Mouse (Mus musculus) lung, postnatal 0 days (tissue): ENCODE results near the gene Rbm46. TPM values are rescaled to one million over a fixed set of nuclear protein-coding genes. Genes with fewer than 3 reads are reported as not detected.

Source experiments
- ATAC-seq: fragments of 200-750 bp; cut with Nextera tagmentation; 2 replicates; pipeline ENCODE4 v1.8.0; 2017; ENCODE audit warnings: moderate library complexity
- DNase-seq: peaks from one replicate; pipeline ENCODE4 v3.0.0-alpha.2; 2016; ENCODE audit warnings: low spot score
- H3K27ac ChIP-seq: fragments of 300-500 bp; sonication (generic); 2 replicates; pipeline ENCODE4 v1.5.1; 2014; ENCODE audit warnings: antibody characterized with exemption, mild to moderate bottlenecking, low read length, mixed read lengths
- H3K27me3 ChIP-seq: fragments of 300-500 bp; sonication (generic); replicated peaks from 2 replicates; pipeline ENCODE4 v1.6.1; 2014; ENCODE audit warnings: low read length, mixed read lengths; ENCODE audit not compliant: insufficient read depth
- H3K36me3 ChIP-seq: fragments of 300-500 bp; sonication (generic); 2 replicates; pipeline ENCODE4 v1.6.1; 2014; ENCODE audit warnings: low read length, mixed read lengths; ENCODE audit not compliant: insufficient read depth
- H3K4me1 ChIP-seq: fragments of 300-500 bp; sonication (generic); 2 replicates; pipeline ENCODE4 v1.6.1; 2014; ENCODE audit warnings: antibody characterized with exemption, low read depth, low read length, mixed read lengths; ENCODE audit not compliant: insufficient read depth
- H3K4me2 ChIP-seq: fragments of 300-500 bp; sonication (generic); replicated peaks from 2 replicates; pipeline ENCODE4 v1.6.1; 2014; ENCODE audit warnings: low read depth, mild to moderate bottlenecking, low read length, moderate library complexity, mixed read lengths
- H3K4me3 ChIP-seq: fragments of 300-500 bp; sonication (generic); 2 replicates; pipeline ENCODE4 v1.5.1; 2014; ENCODE audit warnings: low read depth, low read length
- H3K9ac ChIP-seq: fragments of 300-500 bp; sonication (generic); replicated peaks from 2 replicates; pipeline ENCODE4 v1.6.1; 2014; ENCODE audit warnings: low read depth, mild to moderate bottlenecking
- H3K9me3 ChIP-seq: fragments of 300-500 bp; sonication (generic); 2 replicates; pipeline ENCODE4 v1.6.1; 2016; ENCODE audit warnings: low read length, mixed read lengths
- CTCF ChIP-seq: IDR thresholded peaks from 2 replicates; pipeline ENCODE4 v1.5.1; 2016; ENCODE audit warnings: antibody characterized with exemption, mild to moderate bottlenecking
- EP300 ChIP-seq: IDR thresholded peaks from 2 replicates; pipeline ENCODE4 v1.6.1; 2016; ENCODE audit warnings: antibody characterized with exemption, mild to moderate bottlenecking, control low read depth
- WGBS: fragments of 180-500 bp; shearing (Covaris S2); extraction: QIAGEN DNeasy Blood & Tissue Kit; methylation state at CpG from one replicate; pipeline ENCODE4 v1.1.7; 2014; 5-methylcytosine and 5-hydroxymethylcytosine counted together
- polyA plus RNA-seq: library from polyadenylated mRNA; unstranded; fragments of >200 nt; fragmentation: Nextera tagmentation; extraction: Ambion mirVana; gene quantifications from 2 replicates; pipeline ENCODE4 v1.2.1, GENCODE M21; 2015

The Rbm46 gene
- polyA plus RNA-seq, 1 experiment from 2014 or later: 5.9 TPM

DNA sequence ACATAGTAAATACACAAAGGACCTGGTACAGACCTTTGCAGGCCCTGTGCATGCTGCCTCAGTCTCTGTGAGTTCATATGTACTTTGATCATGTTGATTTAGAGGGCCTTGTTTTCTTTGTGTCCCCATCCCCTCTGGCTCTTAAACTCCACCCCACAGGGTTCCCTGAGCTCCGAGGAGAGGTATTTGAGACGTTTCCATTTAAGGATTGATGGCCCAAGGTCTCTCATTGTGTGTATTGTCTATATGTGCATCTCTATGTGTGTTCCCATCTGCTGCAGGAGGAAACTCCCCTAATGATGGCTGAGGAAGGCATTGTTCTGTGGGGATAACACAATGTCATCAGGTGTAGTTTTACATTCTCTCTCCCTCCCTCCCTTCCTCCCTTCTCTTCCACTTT is 12.6 kb upstream of the Rbm46 start:
- Histone ChIP-seq H3K4me3 (no peak overlapping the region), H3K9me3 (no peaks in the 10 kb centered on the region), H3K27me3 (no peaks in the 10 kb centered on the region), H3K27ac (no peak overlapping the region), H3K4me2 (no peak overlapping the region), H3K9ac (no peak overlapping the region), H3K36me3 (no peaks in the 10 kb centered on the region), H3K4me1 (no peaks in the 10 kb centered on the region)
- WGBS: 10% methylated on average over 2 of the region's 2 CpGs
- no peak for TF ChIP-seq CTCF
- TF ChIP-seq EP300: no peak
- no peak for ATAC-seq
- DNase-seq: no peak

DNA sequence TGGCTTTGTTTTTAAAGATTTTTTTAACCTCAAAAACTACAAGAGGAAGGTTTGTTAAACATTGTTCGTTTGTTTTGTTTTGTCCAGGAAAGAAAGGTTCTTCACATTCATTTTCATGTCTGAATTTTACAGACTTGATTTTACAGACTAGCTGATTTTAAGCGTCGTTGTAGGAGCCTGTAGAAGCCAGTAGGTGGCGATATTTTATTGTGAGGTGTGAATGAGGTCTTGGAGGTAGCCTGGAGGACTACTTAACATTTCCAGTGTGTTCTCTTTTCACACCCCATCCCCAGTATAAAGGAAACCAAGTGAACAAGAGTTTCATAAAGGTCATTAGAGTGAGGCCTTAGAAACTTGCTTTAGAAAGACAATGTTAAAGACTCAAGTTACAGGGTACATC is 975 bp upstream of the Rbm46 start:
- ATAC-seq (no peak), DNase-seq (peak; percentile 81)
- no peaks in the 10 kb centered on the region for H3K4me1 ChIP-seq
- H3K4me3 ChIP-seq: no peak overlapping the region
- no peaks in the 10 kb centered on the region for H3K36me3 ChIP-seq
- TF ChIP-seq EP300 (no peak), CTCF (peak; percentile 79)
- H3K9ac ChIP-seq: no peak overlapping the region
- H3K4me2 ChIP-seq: no peak overlapping the region
- no peak overlapping the region for H3K27ac ChIP-seq
- H3K9me3 ChIP-seq: no peaks in the 10 kb centered on the region
- H3K27me3 ChIP-seq: peaks cover 7% of the 10 kb centered on the region; the same call in 1 of the 2 replicates
- 2% methylated on average over 4 of the region's 4 CpGs for WGBS

DNA sequence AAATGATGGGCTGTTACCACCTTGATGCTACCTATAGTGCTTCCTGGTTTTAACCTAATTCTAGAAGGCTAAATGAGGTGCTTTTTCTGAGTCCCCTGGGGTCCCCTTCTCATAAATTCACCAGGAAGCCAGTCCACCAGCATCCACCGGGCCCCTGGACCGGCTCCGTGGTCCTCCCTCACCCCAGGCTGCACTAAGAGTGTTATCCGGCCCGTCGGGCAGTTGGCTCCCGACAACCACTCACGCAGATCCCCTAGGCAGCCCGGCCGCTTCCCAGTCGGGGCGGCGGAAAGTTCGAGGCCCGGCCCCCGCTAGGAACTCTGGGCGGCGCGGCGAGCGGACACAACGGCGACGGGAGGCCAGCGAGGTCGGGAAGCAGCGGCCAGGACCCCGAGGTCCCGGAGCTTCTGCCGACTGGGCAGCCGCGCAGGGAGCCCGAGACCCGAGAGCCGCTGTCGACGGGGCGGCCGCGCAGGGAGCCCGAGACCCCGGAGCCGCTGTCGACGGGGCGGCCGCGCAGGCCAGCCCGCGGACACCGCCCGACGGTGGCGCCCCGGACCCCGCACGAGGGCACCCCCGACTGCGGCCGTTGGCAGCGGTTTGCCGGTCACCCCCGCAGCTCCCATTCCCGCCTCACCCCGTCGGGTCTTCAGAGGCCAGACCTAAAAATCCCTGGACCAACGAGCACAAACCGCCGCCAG is 462 bp downstream of the Rbm46 start:
- Histone ChIP-seq H3K4me3 (peak overlapping the region; percentile 33), H3K4me1 (no peaks in the 10 kb centered on the region), H3K36me3 (no peaks in the 10 kb centered on the region), H3K9ac (no peak overlapping the region), H3K27me3 (peaks cover 7% of the 10 kb centered on the region; the same call in 1 of the 2 replicates), H3K9me3 (no peaks in the 10 kb centered on the region), H3K27ac (no peak overlapping the region), H3K4me2 (peak overlapping the region; percentile 47)
- TF ChIP-seq EP300 (no peak), CTCF (no peak)
- WGBS: 16% methylated on average over 46 of the region's 69 CpGs
- peak; percentile 38 for ATAC-seq
- DNase-seq: no peak

DNA sequence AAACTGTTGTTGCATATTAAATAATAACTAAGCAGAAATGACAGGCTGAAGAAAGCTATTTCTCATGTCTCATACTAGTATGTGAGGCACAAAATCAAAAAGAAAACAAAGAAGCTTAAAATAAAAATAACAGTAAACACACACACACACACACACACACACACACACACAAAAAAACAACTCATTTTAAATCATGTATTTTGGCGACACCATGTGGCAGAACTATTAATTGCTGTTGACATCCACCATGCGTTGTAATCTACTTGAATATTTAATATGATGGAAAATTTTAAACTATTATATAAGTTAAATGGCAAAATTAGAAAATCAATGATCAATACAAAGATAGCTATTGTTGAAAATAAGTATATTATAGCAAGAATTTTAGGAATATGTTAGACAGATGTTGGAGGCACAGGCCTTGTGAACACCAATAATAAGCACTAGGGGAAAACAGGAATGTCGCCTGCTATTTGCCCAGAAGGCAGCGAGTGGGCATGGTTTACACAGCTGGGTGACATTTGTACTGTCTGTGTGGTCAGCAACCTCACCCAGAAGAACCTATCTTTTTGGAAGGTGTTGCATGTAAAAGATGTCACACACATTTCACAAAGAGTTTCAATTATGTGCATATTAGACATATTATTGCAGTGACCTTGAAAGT is 18.7 kb downstream of the Rbm46 start:
- TF ChIP-seq EP300 (no peak), CTCF (peak; percentile 67)
- H3K27me3 ChIP-seq: no peaks in the 10 kb centered on the region
- no peak overlapping the region for H3K9ac ChIP-seq
- H3K27ac ChIP-seq: no peak overlapping the region
- no peak overlapping the region for H3K4me2 ChIP-seq
- ATAC-seq: no peak
- H3K9me3 ChIP-seq: no peaks in the 10 kb centered on the region
- no peak overlapping the region for H3K4me3 ChIP-seq
- 21% methylated on average over 4 of the region's 4 CpGs for WGBS
- no peaks in the 10 kb centered on the region for H3K4me1 ChIP-seq
- no peaks in the 10 kb centered on the region for H3K36me3 ChIP-seq
- peak; percentile 35 for DNase-seq

DNA sequence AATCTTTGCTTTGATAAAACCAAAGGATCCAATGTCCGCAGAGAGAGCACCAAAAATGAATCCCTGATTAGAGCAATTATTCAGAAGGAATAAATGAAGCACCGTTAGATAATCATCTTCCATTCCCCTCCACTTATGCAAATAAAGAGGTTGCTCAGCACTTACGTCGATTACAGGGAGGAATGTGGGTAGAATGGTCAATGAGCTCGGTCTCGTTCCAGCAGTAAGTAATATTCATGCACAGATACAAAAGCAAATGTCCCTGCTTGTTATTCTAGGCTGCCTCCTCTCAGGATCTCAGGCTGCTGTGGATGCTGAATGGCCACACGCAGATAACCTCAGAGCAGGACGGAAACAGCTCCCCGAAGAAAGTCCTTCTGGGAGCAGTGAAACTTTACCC is 51.1 kb downstream of the Rbm46 start:
- Histone ChIP-seq H3K27me3 (no peaks in the 10 kb centered on the region), H3K4me3 (no peak overlapping the region), H3K27ac (no peak overlapping the region), H3K9me3 (no peaks in the 10 kb centered on the region), H3K4me2 (no peak overlapping the region), H3K9ac (no peak overlapping the region), H3K4me1 (no peaks in the 10 kb centered on the region), H3K36me3 (no peaks in the 10 kb centered on the region)
- no peak for TF ChIP-seq EP300
- no peak for TF ChIP-seq CTCF
- 81% methylated on average over 9 of the region's 9 CpGs for WGBS
- no peak for ATAC-seq
- no peak for DNase-seq

DNA sequence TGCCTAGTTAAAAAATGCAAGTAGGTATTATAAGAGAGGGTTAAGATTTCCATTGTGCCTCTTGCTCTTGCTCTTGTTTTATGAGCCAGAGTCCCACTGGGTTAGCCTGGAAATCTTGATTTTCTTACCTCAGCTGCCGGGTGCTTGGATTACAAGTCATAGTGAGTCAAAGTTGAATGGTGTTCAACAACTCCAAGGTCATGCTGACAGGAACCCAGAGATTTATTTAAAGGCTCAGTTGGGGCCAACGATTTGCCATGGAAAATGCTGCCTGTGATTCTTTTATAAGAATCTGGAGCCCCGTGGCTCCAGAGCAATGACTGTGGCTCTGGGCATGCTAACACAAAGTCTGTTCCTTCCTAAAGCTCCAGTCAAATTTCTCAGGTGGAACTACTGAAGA is 64.4 kb downstream of the Rbm46 start:
- H3K4me3 ChIP-seq: no peak overlapping the region
- no peak for DNase-seq
- no peaks in the 10 kb centered on the region for H3K27me3 ChIP-seq
- H3K27ac ChIP-seq: no peak overlapping the region
- H3K9ac ChIP-seq: no peak overlapping the region
- H3K36me3 ChIP-seq: no peaks in the 10 kb centered on the region
- H3K4me1 ChIP-seq: no peaks in the 10 kb centered on the region
- no peaks in the 10 kb centered on the region for H3K9me3 ChIP-seq
- no peak overlapping the region for H3K4me2 ChIP-seq
- 74% methylated on average over 3 of the region's 3 CpGs for WGBS
- TF ChIP-seq EP300 (no peak), CTCF (no peak)
- ATAC-seq: no peak
